ENCODE assay signal across 31 mouse cellular contexts in genomic region chr13:13634706-13635105, GRCm38 (mm10). TPM values are rescaled to one million over a fixed set of nuclear protein-coding genes. Genes with fewer than 3 reads are reported as not detected.
DNase-seq lines count a peak whose midpoint lies in the region; ATAC-seq lines count a peak whose summit lies in the region.
"Had no signal": no experiment of that assay in that cellular context is flagged by ENCODE, and none has a peak within 500 bp of the region (broad histone marks: within the 10 kb centered on the region; RNA-seq: fewer than 3 reads in every experiment).

No protein-coding gene starts in this region.

- DNase-seq in forebrain, embryonic 11.5 days (ENCODE audit: low spot score): no peak
- DNase-seq in retina, embryonic 14.5 days (ENCODE audit: low spot score): peak; percentile 12
- no peak for DNase-seq in retina, postnatal 1 day
- DNase-seq in R1 (ENCODE audit: low read depth, low spot score): peak; percentile 73
- no peak for DNase-seq in forebrain, embryonic 14.5 days (ENCODE audit: low spot score)
- DNase-seq in kidney, adult 9 months: no peak
- no peak for DNase-seq in adrenal gland, adult 2 months
- DNase-seq: adrenal gland, postnatal 14 days; B cell, adult 2 months; cerebellum, adult 11 months; cerebellum, adult 2 months; cerebellum, adult 9-11 months; cerebellum, postnatal 25 days; gastrocnemius, adult 2 months; gastrocnemius, postnatal 14 days; heart, adult 18-20 months; heart, postnatal 36 days; kidney, adult 18-20 months had no signal

- 0 out of 2 replicates have a peak overlapping the region, but pooled peaks have one; percentile 29 for H3K4me2 ChIP-seq in forebrain, embryonic 11.5 days (ENCODE audit: low read depth, low read length, severe bottlenecking)
- H3K4me2 ChIP-seq in forebrain, embryonic 16.5 days (ENCODE audit: low read length): no peak overlapping the region
- no peak overlapping the region for H3K4me2 ChIP-seq in forebrain, embryonic 14.5 days (ENCODE audit: low read length)
- H3K4me2 ChIP-seq: embryonic facial prominence, embryonic 12.5 days; embryonic facial prominence, embryonic 15.5 days; heart, embryonic 12.5 days; heart, embryonic 15.5 days; hindbrain, embryonic 13.5 days; intestine, embryonic 15.5 days had no signal

- H3K27me3 ChIP-seq in forebrain, embryonic 11.5 days (ENCODE audit: control insufficient read depth, insufficient read depth, low read length): no peaks in the 10 kb centered on the region
- no peaks in the 10 kb centered on the region for H3K27me3 ChIP-seq in forebrain, embryonic 16.5 days (replicated peaks; ENCODE audit: control insufficient read depth, insufficient read depth, low read length)
- H3K27me3 ChIP-seq in forebrain, embryonic 14.5 days (replicated peaks; ENCODE audit: control insufficient read depth, insufficient read depth, low read length): no peaks in the 10 kb centered on the region
- H3K27me3 ChIP-seq: CH12.LX; embryonic facial prominence, embryonic 12.5 days; embryonic facial prominence, embryonic 15.5 days; heart, embryonic 12.5 days; heart, embryonic 15.5 days; hindbrain, embryonic 13.5 days; intestine, embryonic 15.5 days; Patski had no signal

- H3K9me3 ChIP-seq in forebrain, embryonic 11.5 days (ENCODE audit: control insufficient read depth, low read length): no peaks in the 10 kb centered on the region
- H3K9me3 ChIP-seq in forebrain, embryonic 16.5 days (ENCODE audit: control insufficient read depth, low read length): no peaks in the 10 kb centered on the region
- no peaks in the 10 kb centered on the region for H3K9me3 ChIP-seq in forebrain, embryonic 14.5 days (replicated peaks; ENCODE audit: control insufficient read depth, low read length)
- H3K9me3 ChIP-seq: embryonic facial prominence, embryonic 12.5 days; embryonic facial prominence, embryonic 15.5 days; G1E; heart, embryonic 12.5 days; heart, embryonic 15.5 days; hindbrain, embryonic 10.5 days; hindbrain, embryonic 13.5 days; intestine, embryonic 15.5 days had no signal

- no peak overlapping the region for H3K27ac ChIP-seq in forebrain, embryonic 11.5 days (ENCODE audit: low read depth, low read length)
- no peak overlapping the region for H3K27ac ChIP-seq in forebrain, embryonic 16.5 days (ENCODE audit: low read length)
- H3K27ac ChIP-seq in forebrain, embryonic 14.5 days (ENCODE audit: low read depth, low read length): no peak overlapping the region
- H3K27ac ChIP-seq: embryonic facial prominence, embryonic 12.5 days; embryonic facial prominence, embryonic 15.5 days; gastrocnemius, adult 2 months; heart, embryonic 15.5 days; hindbrain, embryonic 10.5 days; hindbrain, embryonic 13.5 days; intestine, embryonic 15.5 days had no signal

- H3K4me1 ChIP-seq in forebrain, embryonic 11.5 days (replicated peaks; ENCODE audit: control insufficient read depth, insufficient read depth, low read length): peaks cover 3% of the 10 kb centered on the region; the same call in 1 of the 2 replicates
- no peaks in the 10 kb centered on the region for H3K4me1 ChIP-seq in forebrain, embryonic 16.5 days (replicated peaks; ENCODE audit: control insufficient read depth, insufficient read depth, low read length)
- peaks cover 3% of the 10 kb centered on the region; the same call in 1 of the 2 replicates for H3K4me1 ChIP-seq in forebrain, embryonic 14.5 days (ENCODE audit: control insufficient read depth, insufficient read depth, low read length)
- H3K4me1 ChIP-seq: embryonic facial prominence, embryonic 12.5 days; embryonic facial prominence, embryonic 15.5 days; heart, embryonic 15.5 days; hindbrain, embryonic 13.5 days; intestine, embryonic 15.5 days had no signal

- no peak overlapping the region; the same call in 1 of the 2 replicates for H3K9ac ChIP-seq in forebrain, embryonic 11.5 days (ENCODE audit: low read length)
- H3K9ac ChIP-seq in forebrain, embryonic 16.5 days (replicated peaks; ENCODE audit: low read depth, low read length): no peak overlapping the region
- peak overlapping the region; percentile 3; the same call in 1 of the 2 replicates for H3K9ac ChIP-seq in forebrain, embryonic 14.5 days (ENCODE audit: low read length)
- H3K9ac ChIP-seq: embryonic facial prominence, embryonic 12.5 days; embryonic facial prominence, embryonic 15.5 days; heart, embryonic 12.5 days; heart, embryonic 15.5 days; hindbrain, embryonic 13.5 days; intestine, embryonic 15.5 days had no signal

- H3K36me3 ChIP-seq in forebrain, embryonic 11.5 days (ENCODE audit: control insufficient read depth, insufficient read depth, low read length): no peaks in the 10 kb centered on the region
- H3K36me3 ChIP-seq in forebrain, embryonic 16.5 days (ENCODE audit: control insufficient read depth, insufficient read depth): no peaks in the 10 kb centered on the region
- H3K36me3 ChIP-seq in forebrain, embryonic 14.5 days (ENCODE audit: control insufficient read depth, insufficient read depth, low read length): 0 out of 2 replicates have a peak, but pooled peaks cover 3% of the 10 kb centered on the region
- H3K36me3 ChIP-seq: embryonic facial prominence, embryonic 12.5 days; hindbrain, embryonic 10.5 days; intestine, embryonic 15.5 days had no signal

- no peak overlapping the region for H3K4me3 ChIP-seq in forebrain, embryonic 11.5 days (ENCODE audit: low read depth, low read length)
- H3K4me3 ChIP-seq in forebrain, embryonic 16.5 days (replicated peaks; ENCODE audit: low read length): no peak overlapping the region
- H3K4me3 ChIP-seq in forebrain, embryonic 14.5 days (ENCODE audit: low read depth, low read length): no peak overlapping the region
- H3K4me3 ChIP-seq: embryonic facial prominence, embryonic 12.5 days; embryonic facial prominence, embryonic 15.5 days; gastrocnemius, adult 2 months; heart, embryonic 12.5 days; heart, embryonic 15.5 days; hindbrain, embryonic 10.5 days; hindbrain, embryonic 13.5 days; intestine, embryonic 15.5 days had no signal

- 0 out of 2 replicates have a peak, but pooled peaks have one; percentile 6 for ATAC-seq in forebrain, embryonic 11.5 days (replicated peaks; ENCODE audit: low FRiP score)
- no peak for ATAC-seq in forebrain, embryonic 16.5 days
- no peak for ATAC-seq in forebrain, embryonic 14.5 days
- ATAC-seq: activated CD4-positive, CD25-positive, alpha-beta regulatory T cell, adult 4 months; hindbrain, embryonic 16.5 days; intestine, embryonic 15.5 days; Patski had no signal

- WGBS in forebrain, embryonic 11.5 days: 25% methylated on average over 7 of the region's 7 CpGs
- WGBS in forebrain, embryonic 16.5 days: 15% methylated on average over 7 of the region's 7 CpGs
- WGBS in forebrain, embryonic 14.5 days: 13% methylated on average over 7 of the region's 7 CpGs

RNA-seq across cellular contexts. Expression of gene Lyst, which starts 44.5 kb away (rescaled TPM):
- polyA plus RNA-seq in forebrain, embryonic 11.5 days (2014; fragmentation: Nextera tagmentation; extraction: Ambion mirVana): 3.5 and 4.4 TPM in 2 replicates
- polyA plus RNA-seq in forebrain, embryonic 16.5 days (2015; fragmentation: Nextera tagmentation; extraction: Ambion mirVana): 4.8 and 6.0 TPM in 2 replicates
- 2.8 and 5.1 TPM in 2 replicates for polyA plus RNA-seq in forebrain, embryonic 14.5 days (2014; fragmentation: Nextera tagmentation; extraction: Ambion mirVana)
- 10 to 100 TPM; 27.8 to 31.4 TPM for total RNA-seq in adrenal gland, adult 2 months (2021)
- 1.2 TPM in 2 replicates for polyA plus RNA-seq in adrenal gland, adult 2 months (2012; rRNA removed)

Comparison
In these comparisons a context has a peak if more than half of its experiments do, and no peak if none do; other contexts are left out.
1. DNase-seq: peak in retina, embryonic 14.5 days (single experiment) and R1 (single experiment); none in forebrain, embryonic 11.5 days (single experiment), retina, postnatal 1 day (single experiment), forebrain, embryonic 14.5 days (single experiment), kidney, adult 9 months (single experiment) and adrenal gland, adult 2 months (single experiment).